Mouse (Mus musculus) splenic B cell, adult 2 months (primary cell): Measurements from ENCODE around the gene Snx17.

ENCODE experiments used
- DNase-seq: peaks from one replicate; pipeline ENCODE4 v3.0.0-alpha.2; 2011; ENCODE audit warnings: low read depth, low spot score
- H3K27me3 ChIP-seq: 2 replicates; pipeline ENCODE4 v1.6.1; 2012; ENCODE audit warnings: mild to moderate bottlenecking, low read length, moderate library complexity, mixed read lengths; ENCODE audit not compliant: control insufficient read depth, poor library complexity, insufficient read depth, severe bottlenecking
- H3K36me3 ChIP-seq: 2 replicates; pipeline ENCODE4 v1.6.1; 2012; ENCODE audit warnings: mild to moderate bottlenecking, low read length, moderate library complexity, mixed read lengths; ENCODE audit not compliant: control insufficient read depth, poor library complexity, insufficient read depth, severe bottlenecking

Gene Snx17

GRCm38 (mm10) chr5:31240637-31241521 is 47.9 kb downstream of the Snx17 start, which contains the start of the genes Nrbp1 and Gm9970:
TSS of gene Nrbp1 (plus strand) at chr5:31240864.
TSS of gene Gm9970 (minus strand) at chr5:31241232.
- DNase-seq, result peak; percentile 97
- peaks cover 11% of the 10 kb centered on the region for H3K36me3 ChIP-seq
- H3K27me3 ChIP-seq, result no peaks in the 10 kb centered on the region

DNA sequence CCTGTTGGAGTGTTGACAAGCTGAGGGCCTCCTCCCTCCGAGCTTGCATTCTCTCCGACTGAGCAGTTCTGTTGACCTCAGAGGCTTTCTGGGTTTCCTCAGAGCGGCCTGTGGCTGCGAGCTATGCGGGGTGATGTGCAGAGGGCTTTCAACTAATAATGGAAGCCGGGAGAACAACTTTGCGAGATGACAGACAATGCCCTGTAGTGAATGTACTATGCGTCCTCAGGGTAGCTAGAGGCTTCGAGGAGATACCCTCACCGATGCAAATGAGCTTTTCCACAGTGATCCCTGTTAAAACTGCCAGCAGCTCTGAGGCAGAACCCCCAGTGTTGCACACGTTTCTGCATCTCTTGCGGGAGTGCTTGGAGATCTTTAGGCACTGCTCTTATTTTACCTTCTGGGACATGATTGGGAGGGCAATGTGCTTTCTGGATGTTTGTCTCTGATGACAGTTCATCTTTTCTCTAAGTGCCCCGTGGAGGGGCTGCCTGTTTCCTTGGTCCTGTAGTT is 48.6 kb downstream of the Snx17 start:
- Histone ChIP-seq H3K27me3 (no peaks in the 10 kb centered on the region), H3K36me3 (peaks cover 13% of the 10 kb centered on the region)
- DNase-seq, result no peak

GRCm38 (mm10) chr5:31242191-31242590 is 49.2 kb downstream of the Snx17 start:
- H3K27me3 ChIP-seq, result no peaks in the 10 kb centered on the region
- no peak for DNase-seq
- peaks cover 13% of the 10 kb centered on the region for H3K36me3 ChIP-seq
